Mouse (Mus musculus) gastrocnemius, adult 18-20 months (tissue): ENCODE results near the gene St7. TPM values are rescaled to one million over a fixed set of nuclear protein-coding genes. Genes with fewer than 3 reads are reported as not detected.

Source experiments
- DNase-seq: peaks from one replicate; pipeline ENCODE4 v3.0.0; 2021; ENCODE audit warnings: low spot score
- total RNA-seq, 2 experiments: library from RNA; stranded (reverse); gene quantifications; 2 replicates each; pipeline ENCODE4 v1.2.3; 2021

The St7 gene
- total RNA-seq, 2 experiments from 2014 or later, result 12.5 to 14.2 TPM

DNA sequence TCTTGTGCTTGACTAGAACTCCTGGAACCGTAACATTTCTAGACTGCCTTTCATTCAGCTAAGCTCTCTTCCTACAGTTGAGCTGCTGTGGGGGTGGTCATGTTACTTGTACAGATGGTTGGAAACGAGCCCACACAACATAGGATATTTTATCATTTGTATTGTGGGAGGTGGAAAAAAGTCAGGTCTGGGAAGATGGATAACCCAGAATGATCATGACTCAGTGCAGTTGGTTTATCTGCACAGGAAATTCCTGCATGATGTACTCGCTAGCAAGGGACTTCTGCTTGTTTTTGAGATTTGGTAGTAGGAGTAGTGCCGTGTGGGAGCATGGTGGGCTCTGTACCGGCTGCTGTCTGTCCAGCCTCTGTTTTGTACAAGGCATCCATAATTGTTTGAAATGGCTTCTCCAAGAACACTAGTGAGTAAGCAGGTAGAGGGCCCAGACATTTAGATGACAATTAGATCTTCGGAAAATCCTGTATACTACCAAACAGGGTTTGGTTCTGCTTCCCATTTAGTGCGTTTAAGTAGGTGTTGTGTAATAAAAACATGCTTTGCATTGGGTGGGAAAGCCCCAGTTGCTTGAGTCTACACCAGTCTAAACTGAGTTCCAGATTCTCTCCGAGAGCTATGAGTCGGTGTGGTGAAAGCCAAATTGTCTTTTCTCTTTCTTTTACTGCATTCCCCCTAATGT is 71.4 kb downstream of the St7 start:
- no peak for DNase-seq

DNA sequence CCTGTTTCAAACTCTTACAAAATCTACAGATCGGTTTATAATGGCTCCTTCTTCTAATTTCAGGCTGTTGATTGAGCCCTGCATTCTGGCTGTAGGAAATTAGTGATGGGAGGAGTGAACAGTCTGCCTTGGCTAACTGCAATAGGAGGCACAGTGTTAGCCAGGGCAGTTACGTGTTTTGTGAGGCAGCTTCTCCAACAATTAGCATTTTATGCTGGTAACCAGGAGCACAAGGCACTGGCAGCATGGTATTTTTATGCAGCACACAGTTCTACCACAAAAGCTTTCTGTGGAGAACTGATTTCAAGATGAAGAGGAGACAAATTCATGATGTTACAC is 71.9 kb downstream of the St7 start:
- no peak for DNase-seq

DNA sequence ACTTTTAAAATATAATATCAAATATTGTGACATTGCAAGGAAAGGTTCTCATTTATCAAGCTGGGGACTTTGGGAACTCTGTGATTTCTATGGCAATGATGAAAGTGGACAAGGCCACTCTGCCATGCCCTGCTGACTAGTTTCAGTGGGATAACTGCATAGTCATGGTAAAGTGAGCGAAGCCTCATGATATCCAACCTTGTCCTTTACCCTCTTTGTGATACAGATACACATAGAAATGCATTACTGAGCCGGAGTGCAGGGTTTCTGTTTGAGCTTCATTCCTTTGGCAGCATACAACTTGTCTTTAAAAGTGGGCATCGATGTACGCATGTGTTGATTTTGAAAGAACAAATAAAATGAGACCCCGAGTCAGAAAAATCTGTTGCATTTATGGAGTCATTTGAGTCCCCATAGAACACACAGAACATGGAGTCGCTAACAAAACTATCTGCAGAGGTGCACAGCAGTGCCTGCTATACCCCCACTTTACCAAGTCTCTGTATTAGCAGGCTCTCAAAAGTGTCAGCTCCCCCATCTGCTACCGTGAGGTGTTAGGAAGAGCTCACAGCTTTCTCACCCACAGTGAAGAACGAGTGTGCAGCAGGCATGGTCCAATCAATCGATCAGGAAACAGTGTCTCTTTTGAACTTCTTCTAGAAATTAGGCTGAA is 77.4 kb downstream of the St7 start:
- DNase-seq, result no peak

GRCm38 (mm10) chr6:17770645-17771345 is 78.1 kb downstream of the St7 start:
- no peak for DNase-seq

GRCm38 (mm10) chr6:17771456-17771855 is 78.7 kb downstream of the St7 start:
- no peak for DNase-seq

- DNase-seq, result no peak
These were observed 79.8 kb downstream of the St7 start for GRCm38 (mm10) chr6:17772514-17772913.

GRCm38 (mm10) chr6:17776041-17776440 is 83.3 kb downstream of the St7 start:
- no peak for DNase-seq

- no peak for DNase-seq
These were observed 84.5 kb downstream of the St7 start for GRCm38 (mm10) chr6:17777018-17777799.

DNA sequence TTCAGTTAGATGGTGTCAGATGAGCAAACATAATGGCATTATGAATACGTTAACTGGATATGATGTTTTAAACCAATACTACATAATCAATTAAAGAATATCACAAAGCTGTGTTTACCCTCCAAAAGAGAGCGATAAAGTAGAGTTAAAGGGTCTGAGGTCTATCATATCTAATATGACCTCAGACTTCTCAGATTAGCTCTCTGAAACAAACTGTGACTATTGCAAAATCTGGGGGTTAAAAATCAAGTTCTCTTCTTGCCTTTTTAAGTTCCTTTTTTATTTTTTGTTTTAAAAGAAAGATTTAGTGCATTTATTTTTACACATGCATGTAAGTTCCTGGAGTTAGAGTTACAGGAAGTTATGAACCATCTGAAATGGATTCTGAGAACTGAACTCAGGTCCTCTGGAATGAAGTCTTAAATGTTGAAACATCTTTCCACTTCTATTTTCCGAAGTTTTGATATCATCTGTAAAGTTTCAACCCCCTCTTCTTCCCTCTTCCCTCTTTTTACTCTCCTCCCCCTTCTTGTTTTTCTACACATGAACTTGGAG is 86.0 kb downstream of the St7 start:
- DNase-seq, result no peak

DNA sequence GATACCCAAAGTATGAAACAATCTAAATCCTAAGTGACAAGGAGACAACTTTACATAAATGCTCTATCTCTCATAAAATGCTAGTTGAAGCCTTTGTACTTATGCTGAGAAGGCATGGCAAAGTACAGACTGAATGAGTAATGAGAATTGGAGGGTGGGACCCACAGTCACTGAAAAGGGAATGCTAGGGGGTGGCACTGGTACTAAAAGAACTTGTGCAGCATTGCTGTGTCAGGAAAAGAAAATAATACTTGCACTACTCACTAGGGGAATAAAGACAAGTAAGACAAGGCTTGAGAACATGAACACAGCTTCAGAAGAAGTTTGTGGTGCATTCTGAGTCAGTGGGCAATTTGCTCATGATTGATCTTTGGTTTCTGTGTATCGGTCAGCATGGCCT is 90.8 kb downstream of the St7 start:
- DNase-seq, result no peak

DNA sequence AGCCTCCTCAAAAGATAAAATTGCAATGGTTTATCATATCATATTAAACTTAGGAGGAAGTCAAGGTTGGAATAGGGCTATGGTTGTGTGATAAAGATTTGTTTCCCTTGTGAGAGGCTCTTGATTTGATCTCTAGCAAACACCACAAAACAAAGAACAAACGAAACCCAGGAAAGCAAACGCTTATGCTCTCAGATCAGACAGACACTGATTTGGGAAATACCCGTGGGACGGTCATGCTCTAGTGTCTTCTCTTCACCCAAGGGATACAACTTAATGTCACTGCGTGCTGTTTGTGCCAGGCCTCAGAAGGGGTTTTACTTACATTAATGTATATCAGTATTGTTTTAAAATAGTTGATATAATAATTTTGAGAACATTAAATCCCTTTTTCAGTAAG is 91.8 kb downstream of the St7 start:
- no peak for DNase-seq

- DNase-seq, result peak; percentile 11
These were observed 92.5 kb downstream of the St7 start for GRCm38 (mm10) chr6:17785248-17785647.

DNA sequence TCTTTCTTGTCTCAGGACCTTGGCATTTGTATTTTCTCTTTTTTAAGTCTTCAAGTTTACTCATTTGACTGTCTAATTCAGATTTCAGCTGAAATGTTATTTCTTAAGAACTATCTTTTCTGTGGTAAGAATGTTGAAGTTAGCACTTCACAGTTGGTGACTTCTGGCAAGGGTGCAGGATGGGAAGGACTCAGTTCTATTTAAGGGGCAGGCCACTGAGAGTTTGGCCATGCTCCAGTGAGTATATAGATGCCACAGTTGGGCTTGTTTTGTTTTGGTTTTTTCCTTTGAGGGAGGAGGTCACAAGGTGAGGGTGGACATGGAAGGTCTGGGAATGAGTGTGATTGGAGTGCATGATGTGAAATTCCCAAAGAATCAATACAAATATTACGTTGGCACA is 95.1 kb downstream of the St7 start:
- DNase-seq, result no peak

GRCm38 (mm10) chr6:17790251-17790650 is 97.5 kb downstream of the St7 start:
- DNase-seq, result no peak

GRCm38 (mm10) chr6:17793471-17793870 is 100.7 kb downstream of the St7 start:
- DNase-seq, result peak; percentile 28

DNA sequence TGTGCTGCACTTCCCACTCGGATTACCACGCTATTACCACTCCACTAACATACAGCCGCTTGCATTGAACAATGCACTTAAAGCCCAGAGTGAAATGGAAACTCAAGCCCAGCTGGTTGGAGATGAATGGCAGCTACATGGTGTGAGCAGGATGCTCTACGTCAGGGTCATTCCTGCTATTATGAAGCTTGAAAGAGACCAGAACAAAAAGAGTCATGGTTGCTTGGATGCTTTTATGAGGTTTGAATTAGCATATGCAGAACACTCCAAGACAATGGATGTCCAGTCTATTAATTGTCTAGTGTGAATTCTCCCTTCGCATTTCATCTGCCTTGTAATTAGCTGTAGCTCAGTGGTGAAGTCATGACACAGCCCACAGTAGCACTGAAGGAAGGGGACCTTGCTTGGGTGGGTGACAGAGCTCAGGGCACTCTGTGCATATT is 104.6 kb downstream of the St7 start:
- no peak for DNase-seq

GRCm38 (mm10) chr6:17800694-17801093 is 108.0 kb downstream of the St7 start:
- no peak for DNase-seq

DNA sequence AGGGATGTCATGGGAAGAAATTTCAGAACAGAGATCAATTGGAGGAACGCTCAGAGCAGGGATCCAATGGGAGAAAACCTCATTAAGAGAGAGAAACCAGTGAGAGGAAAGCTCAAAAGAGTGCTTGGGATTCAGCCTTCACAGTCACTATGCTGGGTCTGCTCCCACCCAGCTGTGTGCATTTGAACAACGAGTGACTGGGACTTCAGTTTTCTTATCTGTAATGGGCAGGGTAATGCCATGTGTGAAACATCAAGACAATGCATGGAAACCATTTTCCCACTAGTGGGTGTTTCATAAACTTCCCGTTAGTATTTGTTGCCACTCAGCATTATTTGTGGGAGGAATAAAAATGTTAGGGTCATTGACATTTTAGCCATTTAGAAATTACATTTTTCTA is 111.7 kb downstream of the St7 start:
- no peak for DNase-seq

GRCm38 (mm10) chr6:17806569-17806968 is 113.8 kb downstream of the St7 start:
- DNase-seq, result no peak

DNA sequence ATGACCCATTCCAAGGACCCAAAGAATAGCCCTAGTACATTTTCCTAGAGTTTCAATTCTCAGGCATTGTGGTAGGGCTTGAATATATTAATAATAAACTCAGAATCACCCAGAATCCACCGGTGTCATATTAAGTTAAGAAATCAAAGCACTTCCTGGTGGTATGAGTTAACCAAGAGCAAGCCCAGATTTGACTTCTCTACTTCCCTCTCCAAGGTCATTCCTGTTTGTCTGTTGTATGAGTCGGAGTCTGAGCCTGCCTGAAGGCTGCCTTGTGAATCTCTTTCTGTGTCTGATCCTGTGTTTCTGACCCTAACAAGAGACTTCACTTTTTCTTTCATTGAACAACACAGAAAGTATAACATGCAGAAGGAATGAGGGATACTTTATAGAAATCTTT is 118.3 kb downstream of the St7 start:
- DNase-seq, result no peak

- DNase-seq, result no peak
These were observed 118.8 kb downstream of the St7 start for GRCm38 (mm10) chr6:17811531-17811930.
